Mouse (Mus musculus) large intestine, adult 2 months (tissue): ENCODE data around the gene Ifit3b. TPM values are rescaled to one million over a fixed set of nuclear protein-coding genes. Genes with fewer than 3 reads are reported as not detected.
"Not testable (repeated sequence)": the region's sequence is repeated elsewhere in the genome, so short reads cannot be mapped to it uniquely, and the experiment has no call there.

Source experiments
- DNase-seq: peaks from one replicate; pipeline ENCODE4 v3.0.0-alpha.2; 2012; ENCODE audit warnings: low read depth, low spot score
- WGBS: fragments of 180-500 bp; shearing (Covaris S2); methylation state at CpG from one replicate; pipeline ENCODE4 v1.1.7; 2018; 5-methylcytosine and 5-hydroxymethylcytosine counted together
- polyA plus RNA-seq: library from polyadenylated mRNA; depleted of rRNA; stranded (reverse); fragments of >200 nt; gene quantifications from 2 replicates; pipeline ENCODE4 v1.2.3, GENCODE M21; 2012

The Ifit3b gene
- polyA plus RNA-seq, 1 experiment = 0.92 TPM

GRCm38 (mm10) chr19:34601888-34602287 is 5.9 kb upstream of the Ifit3b start, which contains the start of gene Ifit1bl1:
TSS of gene Ifit1bl1 (minus strand) at chr19:34601956.
- WGBS = 28% methylated on average over 1 of the region's 1 CpGs
- peak; percentile 76 for DNase-seq

DNA sequence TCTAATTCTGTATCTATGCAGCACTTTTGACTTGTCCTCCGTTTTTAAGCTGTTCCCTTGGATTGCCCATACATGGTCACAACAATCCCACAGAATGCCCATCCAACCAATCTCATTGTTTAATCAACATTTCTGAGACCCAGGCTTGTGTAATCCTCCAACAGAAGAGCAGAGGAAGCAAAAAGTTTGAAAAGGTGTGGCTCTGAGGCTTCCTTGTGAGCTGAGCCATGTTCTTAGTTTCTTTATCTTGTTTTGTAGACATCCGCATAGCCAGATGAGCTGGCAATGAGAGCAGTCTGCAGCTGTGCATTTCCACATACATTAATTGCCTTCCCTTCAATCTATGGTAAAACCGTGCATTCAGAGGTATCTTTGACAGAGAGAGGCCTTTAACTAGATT is 2.3 kb upstream of the Ifit3b start:
- no peak for DNase-seq
- WGBS = 91% methylated on average over 3 of the region's 3 CpGs

GRCm38 (mm10) chr19:34610118-34610517 is 2.3 kb downstream of the Ifit3b start:
- DNase-seq = not testable (repeated sequence)
- WGBS = 77% methylated on average over 3 of the region's 3 CpGs

DNA sequence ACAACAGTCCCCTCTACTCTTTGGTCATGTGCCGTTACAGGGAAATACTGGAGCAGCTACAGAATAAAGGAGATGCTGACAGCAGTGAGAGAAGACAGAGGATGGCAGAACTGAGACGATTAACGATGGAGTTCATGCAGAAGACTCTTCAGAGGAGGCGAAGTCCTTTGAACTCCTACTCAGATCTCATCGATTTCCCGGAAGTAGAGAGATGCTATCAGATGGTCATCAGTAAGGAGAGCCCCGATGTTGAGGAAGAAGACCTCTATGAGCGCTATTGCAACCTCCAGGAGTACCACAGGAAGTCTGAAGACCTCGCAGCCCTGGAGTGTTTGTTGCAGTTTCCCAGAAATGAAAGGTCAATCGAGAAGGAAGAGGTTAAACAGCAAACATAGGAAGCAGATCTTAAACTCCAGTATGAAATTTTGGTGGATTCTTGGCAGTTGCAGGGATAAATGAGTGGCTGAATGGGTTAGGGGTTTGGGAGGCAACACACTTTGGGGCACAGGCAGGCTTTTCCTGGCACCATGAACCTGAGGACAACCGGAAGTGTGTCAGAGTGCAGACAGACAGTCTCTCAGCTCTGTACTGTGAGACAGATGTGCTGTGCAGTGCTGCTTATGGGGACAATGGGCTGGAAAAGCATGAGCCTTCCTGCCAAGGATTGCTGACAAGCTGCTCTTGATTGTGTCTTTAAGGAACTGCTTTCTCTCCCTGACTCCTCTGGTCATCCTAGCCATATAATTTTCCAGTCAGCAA is 4.7 kb downstream of the Ifit3b start:
- WGBS = 78% methylated on average over 6 of the region's 11 CpGs
- not testable (repeated sequence) for DNase-seq

DNA sequence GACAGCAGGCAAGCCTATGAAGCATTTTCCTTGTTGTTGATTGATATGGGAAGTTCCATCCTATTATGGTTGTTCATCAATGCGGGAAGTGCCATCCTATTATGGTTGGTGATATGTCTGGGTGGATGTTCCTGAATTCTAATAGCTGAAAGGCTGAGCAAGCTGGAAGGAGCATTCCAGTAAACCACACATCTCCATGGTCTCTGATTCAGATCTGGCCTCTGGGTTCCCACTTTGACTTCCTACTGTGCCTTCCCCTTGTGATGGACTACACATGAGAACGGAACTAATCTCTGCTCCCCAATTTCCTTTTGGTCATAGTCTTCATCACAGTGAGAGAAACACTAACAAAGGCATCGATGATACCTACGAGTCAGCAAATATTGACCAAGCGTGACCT is 13.1 kb downstream of the Ifit3b start:
- 72% methylated on average over 5 of the region's 5 CpGs for WGBS

DNA sequence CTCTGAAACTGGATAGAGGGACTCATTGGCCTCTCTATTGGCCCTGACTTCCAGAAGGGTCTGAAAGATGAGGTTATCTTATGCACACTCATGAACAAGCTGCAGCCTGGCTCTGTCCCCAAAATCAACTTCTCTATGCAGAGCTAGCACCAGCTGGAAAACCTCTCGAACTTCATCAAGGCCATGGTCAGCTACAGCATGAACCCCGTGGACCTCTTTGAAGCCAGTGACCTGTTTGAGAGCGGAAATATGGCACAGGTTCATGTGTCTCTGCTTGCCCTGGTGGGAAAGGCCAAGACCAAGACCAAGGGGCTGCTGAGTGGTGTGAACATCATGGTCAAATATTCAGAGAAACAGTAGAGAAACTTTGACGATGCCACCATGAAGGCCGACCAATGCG is 16.0 kb downstream of the Ifit3b start:
- no peak for DNase-seq
- WGBS = 95% methylated on average over 6 of the region's 6 CpGs

More for the DNA sequence above, 13.1 kb downstream of the Ifit3b start:
- no peak for DNase-seq

DNA sequence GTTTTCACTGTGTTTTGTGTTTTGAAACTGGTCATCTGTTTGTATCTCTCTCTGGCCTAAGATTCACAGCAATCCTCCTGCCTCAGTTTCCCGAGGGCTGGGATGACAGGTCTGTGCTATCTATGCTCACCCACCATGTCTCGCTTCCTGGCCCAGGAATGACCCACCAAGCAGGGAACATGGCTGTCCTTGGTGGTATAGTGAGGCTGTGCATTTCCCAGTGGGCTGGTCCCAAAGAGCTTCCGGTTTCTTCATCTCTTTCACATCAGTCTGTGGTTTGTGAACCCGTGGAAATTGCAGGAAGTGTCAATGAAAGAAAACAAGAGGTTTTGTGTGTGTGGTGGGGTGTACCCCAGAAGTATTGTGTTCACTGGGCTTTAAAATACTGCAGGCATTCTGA is 16.9 kb downstream of the Ifit3b start:
- 83% methylated on average over 4 of the region's 4 CpGs for WGBS
- no peak for DNase-seq

DNA sequence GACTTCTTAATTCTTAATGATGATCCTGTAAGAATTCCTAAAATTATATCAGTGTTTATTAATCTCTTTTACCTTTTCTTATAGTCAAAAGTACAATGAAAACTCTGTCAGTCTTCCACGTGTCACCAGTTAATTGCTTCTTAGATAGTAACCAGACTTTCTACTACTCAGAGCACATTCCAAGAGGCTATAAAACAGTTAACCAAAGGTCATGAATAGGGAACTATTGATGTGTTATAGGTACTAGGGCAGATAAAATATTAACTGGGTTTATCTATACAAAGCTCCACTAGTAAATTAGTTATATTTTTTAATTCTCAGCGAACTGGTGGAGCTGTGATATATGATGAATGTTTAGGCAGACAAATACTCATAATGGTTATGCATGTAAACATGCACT is 19.7 kb downstream of the Ifit3b start:
- 18% methylated on average over 2 of the region's 2 CpGs for WGBS
- no peak for DNase-seq

- no peak for DNase-seq
These were observed 23.7 kb downstream of the Ifit3b start for GRCm38 (mm10) chr19:34631487-34631886.

DNA sequence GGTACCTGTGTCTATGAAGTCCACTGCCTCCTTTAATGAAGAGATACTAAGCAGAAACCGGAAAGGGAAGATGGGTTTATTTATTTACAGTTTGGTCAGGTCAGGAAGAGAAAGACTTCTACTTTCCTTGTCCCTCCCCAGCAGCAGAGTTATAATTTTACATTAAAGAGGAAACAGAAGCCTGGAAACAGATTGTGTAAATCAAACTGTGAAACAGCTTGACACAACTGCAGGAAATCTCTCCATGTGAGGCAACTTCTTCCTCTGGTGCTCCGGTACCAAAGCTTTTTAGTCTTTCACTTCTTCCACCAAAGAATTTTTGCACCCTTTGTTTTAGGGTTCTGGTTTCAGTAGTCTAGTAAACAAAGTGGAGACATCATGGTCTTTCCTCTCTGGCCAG is 25.7 kb downstream of the Ifit3b start:
- 59% methylated on average over 2 of the region's 2 CpGs for WGBS
- no peak for DNase-seq

DNA sequence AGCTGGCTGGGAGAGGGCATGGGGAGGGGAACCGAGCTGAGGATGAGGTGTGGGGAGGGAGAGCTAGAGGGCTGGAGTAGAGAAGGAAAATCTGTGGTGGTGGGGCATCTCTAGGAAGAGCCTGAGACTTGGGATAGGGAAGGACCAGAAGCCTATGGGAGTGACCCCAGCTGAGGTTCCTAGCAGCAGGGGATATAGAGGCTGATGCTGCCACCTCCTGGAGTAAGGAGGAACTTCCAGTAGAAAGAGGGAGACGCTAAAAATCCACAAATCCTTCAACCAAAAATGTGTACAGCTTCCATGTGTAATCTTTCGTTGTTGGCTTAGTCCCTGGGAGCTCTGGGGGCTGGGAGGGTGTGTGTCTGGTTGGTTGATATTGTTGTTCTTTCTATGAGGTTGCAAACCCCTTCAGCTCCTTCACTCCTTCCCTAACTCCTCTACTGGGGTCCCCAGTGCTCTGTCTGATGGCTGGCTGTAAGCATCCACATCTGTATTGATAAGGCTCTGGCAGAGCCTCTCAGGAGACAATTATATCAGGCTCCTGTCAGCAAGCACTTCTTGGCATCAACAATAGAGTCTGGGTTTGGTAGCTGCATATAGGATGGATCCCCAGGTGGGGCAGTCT is 29.3 kb downstream of the Ifit3b start:
- 12% methylated on average over 3 of the region's 3 CpGs for WGBS
- no peak for DNase-seq

DNA sequence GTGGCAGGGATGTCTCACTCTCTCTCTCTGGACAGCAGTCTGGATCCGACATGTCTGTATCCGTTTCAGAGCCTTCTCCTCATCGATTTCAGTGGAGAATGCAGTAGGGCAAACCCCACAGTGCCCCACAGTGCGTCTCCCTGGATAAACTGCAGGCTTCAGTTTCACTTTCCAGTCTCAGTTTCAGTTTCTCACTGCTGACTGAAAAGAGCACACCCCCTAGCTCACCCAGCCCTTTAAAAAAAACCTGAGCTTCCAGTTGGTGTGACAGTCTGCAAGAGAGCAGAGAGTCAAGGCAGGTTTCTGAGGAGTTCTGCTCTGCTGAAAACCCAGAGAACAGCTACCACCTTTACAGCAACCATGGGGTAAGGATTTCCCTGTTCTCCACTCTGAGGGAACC is 32.9 kb downstream of the Ifit3b start, which contains the start of the genes Ifit1bl2 and Ifit1:
Ifit1bl2 (minus strand) TSS at position 121 of the 400 bp plus-strand sequence.
Ifit1 (plus strand) TSS at position 249 of the 400 bp plus-strand sequence.
- DNase-seq = peak; percentile 61
- WGBS = 9% methylated on average over 4 of the region's 4 CpGs

DNA sequence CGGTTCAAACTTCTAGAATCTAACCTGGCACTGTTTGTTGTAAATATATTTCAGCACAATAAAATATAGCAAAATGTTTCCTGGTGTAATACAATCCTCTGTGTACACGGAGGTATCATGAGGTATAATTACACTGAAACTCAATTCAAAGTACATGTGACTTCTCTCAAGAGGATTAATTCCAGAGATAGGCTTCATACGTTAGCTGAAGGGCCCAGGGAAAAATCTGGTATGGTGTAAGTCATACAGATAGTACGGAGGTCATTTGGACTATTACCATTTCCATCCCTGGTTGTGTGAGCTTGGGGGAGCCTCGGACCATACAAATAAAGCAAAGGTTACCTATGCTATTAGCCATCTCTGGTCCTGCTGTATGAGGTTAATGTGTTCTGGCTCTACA is 34.8 kb downstream of the Ifit3b start:
- DNase-seq = no peak
- WGBS = 48% methylated on average over 5 of the region's 5 CpGs

- DNase-seq = not testable (repeated sequence)
- WGBS = 83% methylated on average over 8 of the region's 8 CpGs
These were observed 39.9 kb downstream of the Ifit3b start for GRCm38 (mm10) chr19:34647630-34648029.

GRCm38 (mm10) chr19:34650276-34650675 is 42.5 kb downstream of the Ifit3b start:
- DNase-seq = no peak
- WGBS = 74% methylated on average over 3 of the region's 3 CpGs

DNA sequence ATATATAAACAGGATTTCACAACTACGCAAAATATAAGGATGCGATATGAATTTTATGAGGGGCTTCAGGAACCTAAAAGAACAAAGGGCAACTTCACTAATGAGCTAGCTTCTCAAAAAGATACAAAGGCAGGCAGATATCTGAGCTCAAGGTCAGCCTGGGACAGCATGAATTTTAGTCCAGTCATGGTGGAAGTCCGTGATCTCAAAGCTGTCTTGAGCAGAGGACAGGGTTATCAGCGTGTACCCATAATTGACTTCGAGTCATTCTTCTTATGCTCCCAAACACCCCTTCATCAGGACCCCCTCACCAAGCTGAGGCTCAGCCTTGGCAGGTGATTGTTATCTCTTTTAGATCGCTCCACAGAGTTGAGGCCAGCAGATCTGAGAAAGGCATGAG is 43.2 kb downstream of the Ifit3b start:
- 86% methylated on average over 6 of the region's 6 CpGs for WGBS
- DNase-seq = no peak

- 66% methylated on average over 10 of the region's 10 CpGs for WGBS
- no peak for DNase-seq
These were observed 47.5 kb downstream of the Ifit3b start for GRCm38 (mm10) chr19:34655227-34655805.

- DNase-seq = no peak
- WGBS = 55% methylated on average over 2 of the region's 2 CpGs
These were observed 48.9 kb downstream of the Ifit3b start for GRCm38 (mm10) chr19:34656511-34657298.

DNA sequence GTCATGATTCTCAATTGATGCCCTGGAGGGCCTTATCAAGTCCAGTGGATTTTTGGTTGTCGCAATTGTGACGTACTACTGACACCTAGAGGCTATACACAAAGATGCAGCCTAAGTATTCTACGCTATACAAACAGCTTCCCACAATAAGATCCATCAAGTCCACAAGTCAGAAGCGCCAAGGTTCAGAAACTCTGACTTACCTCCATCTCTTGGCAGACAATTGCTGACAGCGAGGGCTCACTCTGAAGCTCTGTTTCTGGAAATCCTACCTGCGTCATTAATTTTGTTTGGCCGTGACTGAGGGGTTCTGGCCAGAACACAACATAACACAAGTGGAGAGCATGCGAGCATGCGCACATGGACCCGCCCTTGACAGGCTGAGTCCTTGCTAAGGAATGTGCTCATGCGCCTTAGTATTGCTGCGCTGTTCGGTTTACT is 54.3 kb downstream of the Ifit3b start:
- 3% methylated on average over 13 of the region's 13 CpGs for WGBS

GRCm38 (mm10) chr19:34662740-34663139 is 55.0 kb downstream of the Ifit3b start:
- DNase-seq = no peak
- WGBS = 30% methylated on average over 5 of the region's 5 CpGs

More for the DNA sequence above, 54.3 kb downstream of the Ifit3b start:
- peak; percentile 62 for DNase-seq
